Mouse (Mus musculus) heart, postnatal 4 days (tissue): ENCODE measurements at regions not wholly inside any gene's neighbourhood (a gene's known extent, or its start where the extent isn't known, plus 50 kb on each side); places are given as distances from the start of the nearest gene placed in this dataset.
"Not testable (repeated sequence)": the region's sequence is repeated elsewhere in the genome, so short reads cannot be mapped to it uniquely, and the experiment has no call there.

Experiments used
- DNase-seq: peaks from one replicate; pipeline ENCODE4 v3.0.0; 2021

- no peak for DNase-seq
Measured at GRCm38 (mm10) chr1:164543045-164543803, 85.1 kb upstream of the Atp1b1 start.

GRCm38 (mm10) chr1:164541711-164542110 is 83.6 kb upstream of the Atp1b1 start:
- DNase-seq, result no peak

- DNase-seq, result no peak
Measured at GRCm38 (mm10) chr1:164538304-164539043, 80.3 kb upstream of the Atp1b1 start.

- DNase-seq, result no peak
Measured at GRCm38 (mm10) chr1:164537324-164537948, 79.3 kb upstream of the Atp1b1 start.

- no peak for DNase-seq
Measured at GRCm38 (mm10) chr1:164532196-164532595, 74.0 kb upstream of the Atp1b1 start.

- DNase-seq, result no peak
Measured at GRCm38 (mm10) chr1:164531741-164532140, 73.6 kb upstream of the Atp1b1 start.

- DNase-seq, result no peak
Measured at GRCm38 (mm10) chr1:164526748-164527147, 68.6 kb upstream of the Atp1b1 start.

GRCm38 (mm10) chr1:164522377-164523150 is 64.4 kb upstream of the Atp1b1 start:
- DNase-seq, result no peak

- no peak for DNase-seq
Measured at GRCm38 (mm10) chr1:164521371-164522130, 63.4 kb upstream of the Atp1b1 start.

GRCm38 (mm10) chr1:164518866-164519265 is 60.7 kb upstream of the Atp1b1 start:
- DNase-seq, result no peak

GRCm38 (mm10) chr1:164518308-164518707 is 60.2 kb upstream of the Atp1b1 start:
- no peak for DNase-seq

GRCm38 (mm10) chr1:164517362-164517761 is 59.2 kb upstream of the Atp1b1 start:
- DNase-seq, result not testable (repeated sequence)

GRCm38 (mm10) chr1:164511628-164512385 is 53.7 kb upstream of the Atp1b1 start:
- no peak for DNase-seq

GRCm38 (mm10) chr1:164509226-164509625 is 51.1 kb upstream of the Atp1b1 start:
- DNase-seq, result no peak

GRCm38 (mm10) chr1:164508556-164508955 is 50.4 kb upstream of the Atp1b1 start:
- no peak for DNase-seq

- DNase-seq, result no peak
Measured at GRCm38 (mm10) chr1:164508106-164508505, 50.0 kb upstream of the Atp1b1 start.
